Mouse (Mus musculus) lung, adult 18-20 months (tissue): ENCODE data around the gene Klrb1a.
"Not testable (repeated sequence)": the region's sequence is repeated elsewhere in the genome, so short reads cannot be mapped to it uniquely, and the experiment has no call there.

ENCODE experiments used
- DNase-seq, 2 experiments: peaks; one replicate each; pipeline ENCODE4 v3.0.0; 2022; ENCODE audit warnings: mixed read lengths in 2 of 2

The Klrb1a gene

DNA sequence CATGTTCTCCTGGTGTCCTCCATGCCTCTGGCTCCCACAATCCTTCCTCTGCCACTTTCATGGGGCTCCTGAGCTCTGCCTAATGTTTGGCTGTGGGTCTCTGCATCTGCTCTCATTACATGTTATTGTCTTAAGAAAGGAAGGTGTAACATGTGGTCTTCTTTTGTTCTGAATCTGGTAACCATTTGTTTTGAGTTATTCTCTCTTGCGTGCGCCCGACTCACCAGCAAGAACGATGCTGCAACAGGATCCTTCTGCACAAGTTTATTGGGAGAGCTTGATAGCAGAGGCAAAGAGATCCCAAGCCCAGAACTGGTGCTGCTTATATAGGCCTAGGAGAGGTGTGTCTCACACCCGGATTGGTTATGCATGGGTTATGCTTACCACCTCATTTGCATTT is at the start of gene Klrb1a:
Klrb1a (minus strand) TSS at position 101 of the 400 bp plus-strand sequence.
- DNase-seq: not testable (repeated sequence)

DNA sequence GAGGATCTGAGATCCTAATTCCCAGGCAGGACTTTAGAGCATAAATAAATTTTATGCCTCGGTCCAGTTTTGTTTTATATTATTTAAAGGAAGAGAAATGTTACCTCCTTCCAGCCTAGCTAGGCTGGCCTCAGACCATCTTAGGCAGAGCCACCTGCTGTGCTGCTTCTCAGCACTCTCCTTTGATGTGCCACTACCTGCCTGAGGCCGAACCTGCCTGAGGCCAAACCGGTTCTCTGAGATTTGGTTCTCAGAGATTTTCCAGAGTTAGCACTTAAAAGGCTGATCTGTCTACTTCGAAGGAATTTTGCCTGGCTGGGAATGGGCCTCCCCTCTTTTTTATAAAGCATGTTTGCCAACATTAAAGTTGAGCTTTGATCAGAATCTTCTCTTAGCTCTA is 46.6 kb upstream of the Klrb1a start:
- DNase-seq: no peak

DNA sequence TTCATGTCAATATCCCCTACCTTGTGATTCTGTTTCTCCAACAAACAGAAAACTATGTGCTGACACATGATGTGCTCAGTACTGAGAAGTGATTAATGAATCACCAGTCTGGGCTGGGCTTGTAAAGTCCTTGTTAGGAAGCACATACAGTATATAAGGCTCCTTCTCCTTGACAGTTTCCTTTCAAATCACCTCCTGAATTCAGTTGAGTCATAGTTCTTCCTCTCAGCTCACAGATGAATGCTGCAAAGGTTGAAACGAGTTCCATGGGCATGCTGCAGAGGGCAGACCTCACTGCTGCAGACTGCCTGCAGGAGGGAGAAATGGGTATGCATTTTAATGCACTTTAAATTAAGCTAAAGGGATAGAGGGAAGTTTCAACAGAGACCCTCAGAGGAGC is 38.9 kb upstream of the Klrb1a start, which contains the start of gene Clec2h:
Clec2h (plus strand) TSS at position 180 of the 400 bp plus-strand sequence.
- no peak for DNase-seq

GRCm38 (mm10) chr6:128661249-128661648 is 37.9 kb upstream of the Klrb1a start:
- DNase-seq: no peak

DNA sequence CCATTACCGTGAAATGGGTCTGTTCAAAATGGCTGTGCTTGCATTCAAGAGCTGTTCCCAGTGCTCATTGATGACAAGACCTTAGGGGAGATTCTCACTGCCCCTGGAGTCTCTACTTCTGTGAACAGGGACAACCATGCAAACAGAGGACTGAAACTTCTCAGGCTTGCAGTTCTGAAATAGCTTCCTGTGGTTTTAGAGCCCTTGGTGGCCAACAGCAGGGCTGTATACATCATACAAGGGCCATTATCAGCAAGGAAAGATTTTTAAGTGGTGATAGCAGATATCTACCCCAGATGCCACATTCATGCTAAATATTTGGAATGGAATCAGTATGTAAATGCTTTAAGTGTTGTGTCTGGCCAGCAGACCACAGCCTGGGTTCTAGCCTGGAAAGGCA is 29.6 kb upstream of the Klrb1a start:
- no peak for DNase-seq

DNA sequence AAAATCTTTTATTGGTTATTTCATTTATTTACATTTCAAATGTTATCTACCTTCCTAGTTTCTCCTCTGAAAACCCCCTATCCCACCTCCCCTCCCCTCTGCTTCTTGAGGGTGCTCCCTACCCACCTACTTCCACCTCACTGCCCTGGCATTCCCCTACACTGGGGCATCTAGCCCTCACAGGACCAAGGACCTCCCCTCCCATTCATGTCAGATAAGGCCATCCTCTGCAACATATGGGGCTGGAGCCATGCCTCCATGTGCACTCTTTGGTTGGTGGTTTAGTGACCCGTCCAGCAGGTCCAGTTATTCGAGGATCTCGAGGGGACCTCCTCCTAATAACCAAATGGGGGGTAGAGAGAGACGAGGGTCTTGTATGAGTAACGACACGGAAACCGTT is 27.5 kb upstream of the Klrb1a start:
- not testable (repeated sequence) for DNase-seq

- DNase-seq: no peak
These were observed 26.9 kb upstream of the Klrb1a start for GRCm38 (mm10) chr6:128650187-128650586.

GRCm38 (mm10) chr6:128649681-128650080 is 26.3 kb upstream of the Klrb1a start:
- no peak for DNase-seq

- not testable (repeated sequence) for DNase-seq
These were observed 22.4 kb upstream of the Klrb1a start for GRCm38 (mm10) chr6:128645708-128646107.

GRCm38 (mm10) chr6:128644694-128645093 is 21.4 kb upstream of the Klrb1a start:
- DNase-seq: not testable (repeated sequence)

GRCm38 (mm10) chr6:128643999-128644398 is 20.7 kb upstream of the Klrb1a start:
- DNase-seq: no peak

DNA sequence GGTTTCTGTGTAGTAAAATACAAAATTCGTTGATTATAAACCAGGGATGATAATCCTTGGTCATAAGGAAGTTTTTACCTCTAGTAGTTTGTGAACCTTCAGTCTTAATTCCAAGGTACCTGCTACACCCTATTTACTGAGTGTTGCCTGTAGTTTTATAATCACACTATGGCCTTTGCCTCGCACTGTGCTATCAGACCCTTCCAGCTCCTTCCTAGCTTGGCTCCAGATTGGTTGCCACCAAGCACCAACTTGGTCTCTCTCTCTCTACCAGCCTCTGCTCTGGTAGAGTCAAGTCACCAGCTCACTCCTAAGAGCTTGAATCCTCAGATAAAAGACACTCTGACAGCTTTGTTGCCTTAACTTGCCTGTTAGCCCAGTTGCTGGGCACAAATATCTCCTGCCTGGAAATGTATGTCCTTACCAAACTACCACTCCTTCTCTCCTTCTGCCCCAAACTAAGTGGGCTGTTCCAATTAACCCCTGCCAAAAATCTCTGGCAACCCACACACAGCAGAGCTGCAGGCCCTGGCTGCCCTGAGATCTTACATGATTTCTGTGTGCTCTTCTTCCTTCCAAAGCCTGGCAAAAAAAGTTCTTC is 17.9 kb upstream of the Klrb1a start:
- no peak for DNase-seq

GRCm38 (mm10) chr6:128640673-128641072 is 17.3 kb upstream of the Klrb1a start:
- no peak for DNase-seq

- not testable (repeated sequence) for DNase-seq
These were observed 7.9 kb upstream of the Klrb1a start for GRCm38 (mm10) chr6:128630912-128631905.

DNA sequence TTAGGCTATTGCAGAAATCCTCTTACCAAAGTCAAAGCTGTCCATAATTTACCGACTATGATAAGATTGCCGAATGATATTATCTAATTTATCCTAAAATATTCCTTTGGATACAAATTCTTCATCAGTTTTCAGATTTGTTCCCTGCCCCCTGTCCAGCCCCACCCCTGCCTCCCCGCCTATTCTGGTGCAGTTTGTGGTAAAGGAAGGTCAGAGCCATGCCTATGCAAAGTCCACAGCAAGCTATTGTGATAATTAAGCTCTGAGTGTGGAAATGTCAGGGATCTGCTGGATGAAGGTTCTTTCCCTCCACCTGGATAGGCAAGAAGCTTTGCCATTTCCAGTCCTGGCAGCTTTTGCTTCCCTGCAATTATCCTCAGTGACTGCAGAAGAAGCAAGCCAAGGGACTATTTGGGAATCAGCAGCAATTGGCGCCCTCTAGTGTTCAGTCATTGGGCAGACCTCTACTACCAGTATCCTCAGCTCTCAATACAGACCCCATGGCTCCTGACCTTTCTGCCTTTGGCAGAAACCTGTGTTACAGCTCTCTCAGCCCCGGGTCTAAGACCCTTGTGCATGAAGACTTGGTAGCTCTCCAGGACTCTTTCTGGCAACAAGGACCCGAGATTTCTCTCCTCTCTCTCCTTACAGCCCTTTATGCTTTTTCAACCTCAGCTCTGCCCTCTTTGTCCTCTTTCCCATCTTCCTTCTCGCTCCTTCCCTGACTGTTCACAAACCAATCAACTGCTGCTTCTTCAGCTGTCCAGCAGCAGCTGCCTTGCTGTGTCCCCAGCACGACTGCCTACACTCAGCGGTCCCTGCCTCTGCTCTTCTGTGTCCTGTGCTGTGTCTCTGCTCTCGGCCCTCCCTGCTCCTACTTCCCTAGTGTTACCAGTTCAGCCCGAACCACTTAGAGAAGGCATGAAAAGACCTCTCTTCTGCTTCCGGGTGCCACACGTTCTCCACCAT is 6.7 kb upstream of the Klrb1a start:
- DNase-seq: peak; percentile 29 to 58

GRCm38 (mm10) chr6:128625246-128625645 is 1.9 kb upstream of the Klrb1a start:
- not testable (repeated sequence) for DNase-seq

DNA sequence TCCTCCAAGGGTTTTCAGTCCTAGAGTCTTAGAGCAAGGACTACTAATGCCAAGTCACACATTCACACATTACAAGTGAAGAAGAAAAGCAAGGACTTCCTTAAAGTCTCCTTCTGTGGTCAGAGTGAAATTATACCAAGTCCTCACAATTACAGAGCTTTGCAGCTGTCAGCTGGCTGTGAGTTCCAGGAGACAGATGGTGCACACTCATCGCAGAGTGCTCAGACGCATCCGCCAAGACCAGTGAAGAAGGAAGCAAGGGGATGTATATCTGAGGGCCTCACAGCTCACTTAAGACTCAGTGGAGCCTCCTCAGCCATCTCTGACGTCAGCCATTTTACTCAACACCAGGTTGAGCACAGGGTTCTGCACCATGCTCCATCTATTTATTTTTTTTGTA is 1.1 kb upstream of the Klrb1a start:
- DNase-seq: no peak

- no peak for DNase-seq
These were observed 600 bp downstream of the Klrb1a start for GRCm38 (mm10) chr6:128622733-128623132.

GRCm38 (mm10) chr6:128606350-128606749 is 17.0 kb downstream of the Klrb1a start:
- DNase-seq: peak; percentile 18 to 42

DNA sequence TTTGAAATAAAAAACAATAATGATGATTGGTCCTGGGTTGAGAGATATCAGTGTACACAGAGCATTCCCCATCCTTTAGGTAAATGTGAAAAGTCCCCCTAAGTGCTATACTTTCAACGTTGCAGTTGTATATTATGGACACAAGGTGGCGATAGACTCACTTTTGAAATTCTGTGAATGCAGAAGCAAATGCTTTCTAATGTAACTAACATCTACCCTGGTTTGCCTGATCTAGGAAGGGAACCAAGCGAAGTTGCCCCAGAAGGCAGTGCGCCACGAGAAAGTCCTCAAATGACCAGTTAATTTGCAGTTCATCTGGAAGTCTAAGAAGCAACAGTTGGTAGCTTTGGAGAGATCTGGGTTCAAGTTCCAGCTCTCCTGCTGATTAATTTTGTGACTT is 18.8 kb downstream of the Klrb1a start:
- no peak for DNase-seq

DNA sequence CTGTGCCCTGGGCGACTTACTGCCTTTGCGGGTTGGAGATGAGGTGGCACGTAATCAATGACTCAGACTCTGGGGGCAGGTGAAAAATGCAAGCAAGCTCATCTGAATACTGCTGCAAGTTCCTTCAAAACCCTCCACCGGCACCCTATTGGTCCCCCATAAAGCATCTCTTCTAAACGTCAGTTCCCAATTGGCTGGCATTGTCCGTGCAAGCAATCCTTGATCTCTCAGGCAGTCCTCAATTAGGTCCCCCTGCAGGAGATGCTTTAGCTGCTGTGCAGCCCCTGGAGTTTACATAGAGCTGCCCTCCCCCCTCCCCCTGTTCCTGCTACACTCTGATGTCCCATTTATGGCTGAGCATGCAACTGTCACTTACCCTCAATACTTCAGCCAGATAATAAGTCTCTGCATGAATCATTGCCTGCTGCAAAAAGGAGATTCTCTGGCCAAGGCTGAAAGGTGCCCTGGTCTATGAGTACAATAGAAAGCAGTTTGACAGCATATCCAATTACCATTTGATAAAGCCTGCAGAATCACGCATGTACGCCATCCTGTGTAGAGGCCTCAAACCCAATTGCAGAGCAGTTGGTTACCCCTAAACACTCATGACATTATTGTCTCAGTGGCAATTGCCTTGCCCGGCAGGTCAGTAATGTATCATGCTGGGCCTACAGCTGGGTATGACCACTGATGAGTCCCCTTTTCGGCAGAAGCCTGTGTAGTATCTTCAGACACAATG is 20.7 kb downstream of the Klrb1a start:
- no peak for DNase-seq

DNA sequence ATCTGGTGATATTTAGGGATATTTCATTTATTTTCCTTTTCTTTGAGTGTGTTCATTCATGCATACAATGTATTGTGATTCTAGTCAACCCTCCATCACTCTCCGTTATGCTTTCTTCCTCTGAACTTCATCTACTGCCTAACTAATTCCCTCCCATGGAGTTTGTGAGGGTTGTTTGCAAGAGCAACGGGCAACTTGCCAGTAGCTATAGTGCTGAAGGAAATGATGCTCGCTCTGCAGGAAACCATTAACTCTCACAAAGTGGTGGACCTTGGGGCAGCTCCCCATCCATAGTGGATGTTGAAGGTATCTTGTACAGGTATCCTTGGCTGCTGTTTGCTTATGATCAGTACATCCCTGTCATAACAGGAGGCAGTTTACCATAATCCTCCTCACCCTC is 21.3 kb downstream of the Klrb1a start:
- DNase-seq: no peak
